Mouse (Mus musculus): ENCODE measurements around the gene Hint2. TPM values are rescaled to one million over a fixed set of nuclear protein-coding genes. Genes with fewer than 3 reads are reported as not detected.

The Hint2 gene
- polyA plus RNA-seq (2015; fragmentation: Nextera tagmentation; extraction: Ambion mirVana), result 120 and 127 TPM in 2 replicates

DNA sequence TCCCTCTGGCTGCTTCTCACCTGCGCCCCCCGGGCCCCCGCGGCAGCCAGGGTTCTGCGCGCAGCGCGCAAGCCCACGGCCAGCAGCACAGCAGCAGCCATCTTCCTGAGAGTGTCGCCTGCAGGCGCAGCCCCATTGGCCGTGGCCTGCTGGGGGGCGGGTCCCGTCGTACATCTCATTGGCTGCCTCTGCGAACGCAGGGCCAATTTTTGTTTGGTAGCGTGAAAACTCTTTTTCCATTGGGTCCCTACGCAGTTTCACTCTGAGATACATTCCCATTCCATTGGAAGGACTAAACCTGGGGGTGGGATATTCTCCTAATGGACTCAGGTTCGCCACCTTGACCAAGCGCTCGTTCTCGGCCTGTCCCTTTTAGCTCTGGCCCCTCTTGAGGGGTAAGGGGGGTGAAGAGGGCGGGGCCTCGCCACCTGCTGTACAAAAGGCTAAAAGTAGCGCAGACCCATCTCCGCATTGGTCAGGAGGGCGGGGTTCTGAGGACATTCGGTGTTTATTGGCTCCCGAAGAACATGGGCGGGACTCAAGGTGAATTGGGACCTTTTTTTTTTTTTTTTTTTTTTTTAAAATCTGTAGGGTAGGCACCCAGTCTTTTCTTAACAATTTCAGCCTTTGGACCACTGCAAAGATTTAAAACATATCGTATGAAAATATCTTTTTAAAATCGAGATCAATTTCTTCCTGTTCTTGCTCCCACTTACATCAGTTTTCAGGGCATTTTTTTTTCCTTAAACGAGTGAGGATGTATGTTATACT, at the start of gene Hint2:
Hint2 (minus strand) TSS at position 128 of the 771 bp plus-strand sequence.
- Histone ChIP-seq H3K9me3 (ENCODE audit: control insufficient read depth, low read length) (no peaks in the 10 kb centered on the region), H3K36me3 (ENCODE audit: control insufficient read depth, insufficient read depth, low read length) (peaks cover 2% of the 10 kb centered on the region; the same call in 1 of the 2 replicates), H3K4me3 (ENCODE audit: low read length) (peak within 1 kb of the TSS; percentile 78), H3K27ac (ENCODE audit: low read length) (peak within 1 kb of the TSS; percentile 90), H3K4me2 (ENCODE audit: low read depth, low read length) (peak within 1 kb of the TSS; percentile 71), H3K27me3 (ENCODE audit: control insufficient read depth, insufficient read depth, low read depth, low read length) (no peaks in the 10 kb centered on the region), H3K9ac (ENCODE audit: low read length) (peak within 1 kb of the TSS; percentile 89), H3K4me1 (replicated peaks; ENCODE audit: control insufficient read depth, insufficient read depth, low read length) (peaks cover 6% of the 10 kb centered on the region)
- WGBS, result 1% methylated on average over 33 of the region's 34 CpGs
- peak; percentile 95 for ATAC-seq (ENCODE audit: low read depth)

DNA sequence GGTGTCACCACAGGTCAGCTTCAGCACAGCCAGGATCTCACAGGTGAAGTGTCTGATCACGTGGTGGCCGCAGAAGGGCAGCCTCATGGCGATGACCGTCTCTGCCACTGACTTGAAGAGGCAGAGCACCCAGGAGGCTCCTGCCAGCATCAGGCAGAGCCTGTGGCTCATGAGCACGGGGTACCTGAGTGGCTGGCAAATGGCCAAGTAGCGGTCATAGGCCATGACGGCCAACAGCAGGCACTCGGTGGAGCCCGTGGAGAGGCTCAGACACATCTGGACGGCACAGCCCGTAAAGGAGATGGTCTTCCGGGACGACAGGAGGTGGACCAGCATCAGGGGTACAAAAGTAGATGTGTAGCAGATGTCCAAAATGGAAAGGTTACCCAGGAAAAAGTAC, 49.7 kb upstream of the Hint2 start:
- no peak overlapping the region for H3K4me3 ChIP-seq (ENCODE audit: low read length)
- no peak for ATAC-seq (ENCODE audit: low read depth)
- no peaks in the 10 kb centered on the region for H3K27me3 ChIP-seq (ENCODE audit: control insufficient read depth, insufficient read depth, low read depth, low read length)
- peaks cover 5% of the 10 kb centered on the region; the same call in 1 of the 2 replicates for H3K4me1 ChIP-seq (replicated peaks; ENCODE audit: control insufficient read depth, insufficient read depth, low read length)
- H3K36me3 ChIP-seq (ENCODE audit: control insufficient read depth, insufficient read depth, low read length), result no peaks in the 10 kb centered on the region
- WGBS, result 69% methylated on average over 13 of the region's 13 CpGs
- H3K9me3 ChIP-seq (ENCODE audit: control insufficient read depth, low read length), result no peaks in the 10 kb centered on the region
- no peak overlapping the region for H3K4me2 ChIP-seq (ENCODE audit: low read depth, low read length)
- no peak overlapping the region for H3K27ac ChIP-seq (ENCODE audit: low read length)
- no peak overlapping the region for H3K9ac ChIP-seq (ENCODE audit: low read length)

DNA sequence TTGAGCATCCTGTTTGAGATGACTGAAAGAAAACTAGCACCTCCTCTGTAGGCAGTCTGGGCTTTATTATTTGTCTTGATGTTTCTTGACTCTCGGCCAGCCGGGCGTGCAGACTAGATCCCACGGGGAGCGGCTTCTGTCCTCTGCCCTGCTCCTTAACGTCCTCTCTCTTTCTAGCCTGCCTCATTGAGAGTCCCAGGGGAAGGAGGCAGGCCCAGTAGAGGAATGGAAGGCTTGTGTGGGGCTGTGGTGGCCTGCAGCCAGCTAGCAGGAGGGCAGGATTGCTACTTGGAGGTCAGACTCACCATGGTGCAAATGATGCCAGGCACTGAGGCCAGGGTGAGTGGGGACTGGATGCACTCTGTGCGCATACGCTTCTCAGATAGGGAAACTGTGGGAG, 47.6 kb upstream of the Hint2 start:
- Histone ChIP-seq H3K4me1 (replicated peaks; ENCODE audit: control insufficient read depth, insufficient read depth, low read length) (peaks cover 5% of the 10 kb centered on the region; the same call in 1 of the 2 replicates), H3K27me3 (ENCODE audit: control insufficient read depth, insufficient read depth, low read depth, low read length) (no peaks in the 10 kb centered on the region), H3K9ac (ENCODE audit: low read length) (no peak overlapping the region), H3K27ac (ENCODE audit: low read length) (no peak overlapping the region), H3K9me3 (ENCODE audit: control insufficient read depth, low read length) (no peaks in the 10 kb centered on the region), H3K4me3 (ENCODE audit: low read length) (no peak overlapping the region), H3K36me3 (ENCODE audit: control insufficient read depth, insufficient read depth, low read length) (no peaks in the 10 kb centered on the region), H3K4me2 (ENCODE audit: low read depth, low read length) (no peak overlapping the region)
- peak; percentile 39; the same call in 1 of the 2 replicates for ATAC-seq (ENCODE audit: low read depth)
- WGBS, result 71% methylated on average over 8 of the region's 8 CpGs

DNA sequence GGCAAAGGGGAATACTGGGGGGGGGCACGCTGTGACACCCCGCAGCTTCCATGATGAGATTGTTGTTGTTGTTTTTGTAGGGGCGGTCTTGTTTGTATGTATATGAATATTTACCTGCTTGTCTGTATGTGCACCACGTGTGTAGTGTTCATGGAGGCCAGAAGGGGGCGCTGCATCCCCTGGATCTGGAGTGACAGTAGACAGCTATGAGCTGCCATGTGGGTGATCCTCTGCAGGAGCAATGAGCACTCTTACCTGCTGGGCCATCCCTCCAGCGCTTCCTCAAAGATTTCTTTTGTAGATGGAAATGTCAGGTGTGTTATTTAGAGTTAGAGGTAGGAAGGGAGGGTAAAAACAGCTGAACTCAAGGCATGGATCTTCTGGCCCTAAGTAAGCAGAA, 47.2 kb upstream of the Hint2 start:
- H3K4me1 ChIP-seq (replicated peaks; ENCODE audit: control insufficient read depth, insufficient read depth, low read length), result peaks cover 5% of the 10 kb centered on the region; the same call in 1 of the 2 replicates
- ATAC-seq (ENCODE audit: low read depth), result no peak
- H3K27ac ChIP-seq (ENCODE audit: low read length), result no peak overlapping the region
- H3K9ac ChIP-seq (ENCODE audit: low read length), result no peak overlapping the region
- H3K27me3 ChIP-seq (ENCODE audit: control insufficient read depth, insufficient read depth, low read depth, low read length), result no peaks in the 10 kb centered on the region
- WGBS, result 68% methylated on average over 6 of the region's 6 CpGs
- no peak overlapping the region for H3K4me2 ChIP-seq (ENCODE audit: low read depth, low read length)
- no peaks in the 10 kb centered on the region for H3K36me3 ChIP-seq (ENCODE audit: control insufficient read depth, insufficient read depth, low read length)
- no peak overlapping the region for H3K4me3 ChIP-seq (ENCODE audit: low read length)
- no peaks in the 10 kb centered on the region for H3K9me3 ChIP-seq (ENCODE audit: control insufficient read depth, low read length)

DNA sequence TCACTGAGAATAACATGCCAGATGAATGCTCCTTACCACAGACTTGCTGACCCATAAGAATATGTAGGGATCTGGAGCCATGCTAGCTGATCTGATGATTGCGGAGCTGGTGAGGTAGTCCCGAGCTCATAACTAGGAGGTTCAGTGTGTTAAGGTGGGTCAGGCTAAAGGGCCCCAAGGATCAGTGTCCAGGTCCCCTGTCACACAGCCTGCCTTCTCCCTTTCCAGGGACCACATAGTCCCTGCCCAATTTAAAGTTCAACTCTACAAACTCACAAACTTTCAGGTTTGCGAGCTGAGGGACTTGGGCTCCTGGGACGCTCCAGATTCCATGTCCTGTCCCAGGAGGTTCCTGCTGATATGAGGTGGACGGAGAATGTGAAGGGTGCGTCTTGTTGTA, 44.4 kb upstream of the Hint2 start, which contains the start of gene Olfr70:
Olfr70 (minus strand) TSS at position 101 of the 400 bp plus-strand sequence.
- ATAC-seq (ENCODE audit: low read depth), result no peak
- WGBS, result 83% methylated on average over 6 of the region's 6 CpGs
- no peaks in the 10 kb centered on the region for H3K27me3 ChIP-seq (ENCODE audit: control insufficient read depth, insufficient read depth, low read depth, low read length)
- H3K9me3 ChIP-seq (ENCODE audit: control insufficient read depth, low read length), result no peaks in the 10 kb centered on the region
- no peak within 1 kb of the TSS for H3K27ac ChIP-seq (ENCODE audit: low read length)
- no peaks in the 10 kb centered on the region; the same call in 1 of the 2 replicates for H3K4me1 ChIP-seq (replicated peaks; ENCODE audit: control insufficient read depth, insufficient read depth, low read length)
- no peak within 1 kb of the TSS for H3K4me2 ChIP-seq (ENCODE audit: low read depth, low read length)
- no peak within 1 kb of the TSS for H3K9ac ChIP-seq (ENCODE audit: low read length)
- H3K4me3 ChIP-seq (ENCODE audit: low read length), result no peak within 1 kb of the TSS
- H3K36me3 ChIP-seq (ENCODE audit: control insufficient read depth, insufficient read depth, low read length), result no peaks in the 10 kb centered on the region

DNA sequence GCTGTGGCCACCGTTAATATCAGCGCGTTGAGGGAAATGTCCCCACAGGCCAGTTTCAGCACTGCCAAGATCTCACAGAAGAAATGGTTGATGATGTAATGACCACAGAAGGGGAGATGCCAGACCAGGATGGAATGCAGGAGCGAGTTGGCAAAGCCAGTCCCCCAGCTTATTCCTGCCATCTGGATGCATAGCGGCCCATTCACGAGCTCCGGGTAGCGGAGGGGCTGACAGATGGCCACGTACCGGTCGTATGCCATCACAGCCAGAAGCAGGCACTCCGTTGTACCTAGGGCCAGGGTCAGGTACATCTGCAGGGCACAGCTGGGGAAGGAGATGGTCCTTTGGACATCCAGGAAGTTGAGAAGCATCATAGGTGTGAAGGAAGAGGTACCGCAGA, 40.3 kb upstream of the Hint2 start:
- WGBS, result 86% methylated on average over 13 of the region's 13 CpGs
- Histone ChIP-seq H3K4me2 (ENCODE audit: low read depth, low read length) (no peak overlapping the region), H3K9ac (ENCODE audit: low read length) (no peak overlapping the region), H3K27ac (ENCODE audit: low read length) (no peak overlapping the region), H3K36me3 (ENCODE audit: control insufficient read depth, insufficient read depth, low read length) (no peaks in the 10 kb centered on the region), H3K9me3 (ENCODE audit: control insufficient read depth, low read length) (no peaks in the 10 kb centered on the region), H3K4me3 (ENCODE audit: low read length) (no peak overlapping the region), H3K27me3 (ENCODE audit: control insufficient read depth, insufficient read depth, low read depth, low read length) (no peaks in the 10 kb centered on the region), H3K4me1 (replicated peaks; ENCODE audit: control insufficient read depth, insufficient read depth, low read length) (peaks cover 3% of the 10 kb centered on the region; the same call in 1 of the 2 replicates)
- no peak for ATAC-seq (ENCODE audit: low read depth)

DNA sequence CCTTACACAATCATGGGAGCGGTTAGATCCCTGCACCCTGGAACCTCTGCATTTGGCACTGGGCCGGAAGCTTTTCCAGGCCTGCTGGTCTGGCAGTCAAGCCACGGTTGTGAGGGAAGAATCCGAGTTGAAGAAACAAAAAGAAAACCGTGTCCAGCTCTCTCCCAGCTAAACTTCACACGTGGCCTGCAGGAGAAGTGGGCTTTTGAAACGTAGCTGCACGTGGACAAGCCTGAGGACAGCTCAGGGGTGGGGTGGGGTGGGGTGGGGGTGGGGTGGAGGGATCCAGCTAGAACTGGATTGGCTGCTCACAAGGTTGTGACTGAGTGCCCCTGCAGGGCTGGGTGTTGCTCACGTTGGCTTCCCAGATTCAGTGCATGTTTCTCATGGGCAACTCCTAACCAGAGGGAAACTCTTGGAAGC, 39.0 kb upstream of the Hint2 start:
- Histone ChIP-seq H3K36me3 (ENCODE audit: control insufficient read depth, insufficient read depth, low read length) (no peaks in the 10 kb centered on the region), H3K4me3 (ENCODE audit: low read length) (no peak overlapping the region), H3K9ac (ENCODE audit: low read length) (no peak overlapping the region), H3K27me3 (ENCODE audit: control insufficient read depth, insufficient read depth, low read depth, low read length) (no peaks in the 10 kb centered on the region), H3K4me1 (replicated peaks; ENCODE audit: control insufficient read depth, insufficient read depth, low read length) (peaks cover 3% of the 10 kb centered on the region; the same call in 1 of the 2 replicates), H3K4me2 (ENCODE audit: low read depth, low read length) (no peak overlapping the region), H3K9me3 (ENCODE audit: control insufficient read depth, low read length) (no peaks in the 10 kb centered on the region), H3K27ac (ENCODE audit: low read length) (peak overlapping the region; percentile 67)
- peak; percentile 82 for ATAC-seq (ENCODE audit: low read depth)
- WGBS, result 22% methylated on average over 9 of the region's 9 CpGs

DNA sequence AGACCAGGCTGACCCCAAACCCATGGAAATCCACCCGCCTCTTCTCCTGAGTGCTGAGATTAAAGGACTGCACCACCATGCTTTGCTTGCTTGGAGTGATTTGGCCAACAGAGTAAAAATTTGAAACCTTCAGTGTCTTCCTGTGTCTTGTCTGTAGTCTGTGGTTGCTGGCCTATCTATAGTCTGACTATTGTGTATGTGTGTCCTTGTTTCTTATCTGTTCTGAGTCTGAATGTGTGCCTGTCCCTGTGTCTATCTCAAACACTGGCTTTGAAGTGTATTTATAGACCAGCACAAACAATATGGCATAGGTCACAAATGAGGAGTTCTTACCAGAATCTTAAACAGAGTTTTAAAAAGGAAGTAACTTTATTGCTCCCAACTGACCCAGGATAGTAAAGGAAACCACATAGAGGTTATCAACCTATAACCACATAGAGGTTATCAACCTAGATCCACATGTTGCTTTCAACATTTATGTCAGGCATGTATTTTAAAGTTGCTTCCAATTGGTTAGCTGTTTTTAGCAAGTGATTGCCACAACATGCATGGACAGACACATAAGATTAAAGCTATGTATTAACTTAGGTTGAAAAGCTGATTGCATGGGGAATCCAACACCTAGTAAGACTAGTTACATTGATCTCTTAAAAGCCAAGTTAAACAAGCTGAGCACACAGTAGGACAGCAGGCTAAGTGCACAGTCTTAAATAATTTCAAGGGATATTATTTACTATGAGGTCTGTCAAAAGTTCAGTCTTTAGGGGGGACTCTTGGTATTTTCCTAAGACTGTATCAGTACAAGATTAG, 38.4 kb upstream of the Hint2 start:
- no peaks in the 10 kb centered on the region for H3K36me3 ChIP-seq (ENCODE audit: control insufficient read depth, insufficient read depth, low read length)
- WGBS, result 57% methylated on average over 1 of the region's 1 CpGs
- H3K27me3 ChIP-seq (ENCODE audit: control insufficient read depth, insufficient read depth, low read depth, low read length), result no peaks in the 10 kb centered on the region
- H3K4me2 ChIP-seq (ENCODE audit: low read depth, low read length), result no peak overlapping the region
- no peaks in the 10 kb centered on the region for H3K9me3 ChIP-seq (ENCODE audit: control insufficient read depth, low read length)
- peak overlapping the region; percentile 21; the same call in 1 of the 2 replicates for H3K27ac ChIP-seq (ENCODE audit: low read length)
- no peak overlapping the region for H3K4me3 ChIP-seq (ENCODE audit: low read length)
- no peak for ATAC-seq (ENCODE audit: low read depth)
- peaks cover 3% of the 10 kb centered on the region; the same call in 1 of the 2 replicates for H3K4me1 ChIP-seq (replicated peaks; ENCODE audit: control insufficient read depth, insufficient read depth, low read length)
- H3K9ac ChIP-seq (ENCODE audit: low read length), result no peak overlapping the region

DNA sequence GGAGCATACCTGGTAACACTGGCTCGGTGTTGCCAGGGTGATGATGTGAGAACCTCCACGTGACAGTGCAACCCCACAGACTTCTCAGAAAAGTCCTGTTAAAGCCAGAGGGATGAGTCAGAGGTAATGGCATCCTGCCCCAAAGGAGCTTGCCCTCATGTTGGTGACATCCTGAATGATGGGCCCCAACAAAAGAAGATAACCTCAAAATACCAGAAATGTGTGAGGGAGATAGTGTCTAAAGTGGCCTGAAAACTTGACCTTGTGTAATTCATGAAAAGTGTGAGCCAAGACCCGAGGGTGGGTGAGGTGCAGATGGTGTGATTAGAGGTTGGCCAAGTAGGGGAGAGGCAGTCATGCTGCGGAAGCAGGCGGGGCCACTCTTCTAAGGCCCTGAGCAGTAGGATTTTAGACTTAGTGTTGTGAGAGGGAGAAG, 37.6 kb upstream of the Hint2 start:
- Histone ChIP-seq H3K4me1 (replicated peaks; ENCODE audit: control insufficient read depth, insufficient read depth, low read length) (peaks cover 3% of the 10 kb centered on the region; the same call in 1 of the 2 replicates), H3K27me3 (ENCODE audit: control insufficient read depth, insufficient read depth, low read depth, low read length) (no peaks in the 10 kb centered on the region), H3K9ac (ENCODE audit: low read length) (no peak overlapping the region), H3K4me3 (ENCODE audit: low read length) (no peak overlapping the region), H3K4me2 (ENCODE audit: low read depth, low read length) (no peak overlapping the region), H3K27ac (ENCODE audit: low read length) (no peak overlapping the region), H3K9me3 (ENCODE audit: control insufficient read depth, low read length) (no peaks in the 10 kb centered on the region), H3K36me3 (ENCODE audit: control insufficient read depth, insufficient read depth, low read length) (0 out of 2 replicates have a peak, but pooled peaks cover 4% of the 10 kb centered on the region)
- 50% methylated on average over 5 of the region's 5 CpGs for WGBS
- ATAC-seq (ENCODE audit: low read depth), result peak; percentile 43

Measured in lung, embryonic 16.5 days (tissue).